Mouse (Mus musculus) mouse embryonic stem cell (cell line): ENCODE results near the gene Mmp11.

Source experiments
- in situ Hi-C, 2 experiments: fragments of 300-500 bp; cut with MboI; formaldehyde crosslinking; loops; 1 replicate in 1 of 2; 3 replicates in 1 of 2; pipeline ENCODE4 v1.14.3; 2019 to 2020; ENCODE audit warnings: low sequenced_read_pairs in 2 of 2, low pct_unique_long_range_greater_than_20kb in 1 of 2, mixed read lengths in 1 of 2; ENCODE audit not compliant: unreplicated experiment in 1 of 2

Mmp11 gene

DNA sequence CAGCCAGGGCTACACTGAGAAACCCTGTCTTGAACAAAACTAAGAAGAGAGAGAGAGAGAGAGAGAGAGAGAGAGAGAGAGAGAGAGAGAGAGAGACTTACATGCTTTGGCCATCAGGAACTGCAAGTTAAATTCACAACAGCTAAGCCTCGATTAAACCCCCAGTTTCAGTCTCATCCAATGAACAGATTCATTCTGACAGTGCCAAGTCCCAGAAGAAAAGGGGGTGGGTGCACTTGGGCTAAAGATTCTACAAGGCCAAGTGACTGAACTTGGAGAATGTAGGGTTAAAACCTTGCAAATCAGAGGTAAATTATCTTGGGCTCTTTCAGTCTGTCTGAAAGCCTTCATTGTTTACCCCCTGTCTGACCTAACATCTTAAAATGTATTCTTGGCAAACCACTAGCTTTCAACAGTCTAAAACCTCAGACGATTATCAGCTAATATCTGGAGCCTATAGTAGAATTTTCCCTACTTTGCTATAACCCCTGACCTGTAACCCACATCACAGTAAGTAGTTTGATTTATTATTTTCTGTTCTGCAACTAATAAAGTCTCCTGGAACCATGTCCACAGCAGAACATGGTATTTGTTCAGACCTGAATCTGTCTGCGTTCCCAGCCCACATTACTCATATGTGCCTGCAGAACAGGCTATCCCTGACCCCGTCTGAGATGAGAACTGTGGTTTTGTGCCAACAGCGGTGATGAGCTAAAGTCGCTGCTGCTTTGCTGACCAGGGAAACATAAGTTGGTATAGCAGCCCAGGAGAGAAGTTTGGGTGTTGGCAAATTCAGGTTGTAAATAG, 55.3 kb downstream of the Mmp11 start:
- in situ Hi-C loops: no loop called here

DNA sequence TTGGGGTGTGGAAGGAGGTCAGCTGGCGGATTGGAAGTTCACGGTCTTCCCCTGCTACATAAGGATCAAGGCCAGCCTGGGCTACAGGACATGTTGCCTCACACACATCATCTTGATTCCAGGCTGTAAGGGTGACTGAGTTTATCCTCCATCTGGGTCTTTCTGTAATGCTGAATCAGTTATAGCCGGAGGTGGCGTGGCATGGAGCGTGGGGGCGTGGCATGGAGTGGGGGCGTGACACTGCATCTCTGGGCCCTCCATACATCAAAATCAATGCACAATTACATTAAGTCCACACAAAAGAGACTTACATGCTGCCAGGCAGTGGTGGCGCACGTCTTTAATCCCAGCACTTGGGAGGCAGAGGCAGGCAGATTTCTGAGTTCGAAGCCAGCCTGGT, 55.9 kb downstream of the Mmp11 start:
- in situ Hi-C loops: no loop called here

DNA sequence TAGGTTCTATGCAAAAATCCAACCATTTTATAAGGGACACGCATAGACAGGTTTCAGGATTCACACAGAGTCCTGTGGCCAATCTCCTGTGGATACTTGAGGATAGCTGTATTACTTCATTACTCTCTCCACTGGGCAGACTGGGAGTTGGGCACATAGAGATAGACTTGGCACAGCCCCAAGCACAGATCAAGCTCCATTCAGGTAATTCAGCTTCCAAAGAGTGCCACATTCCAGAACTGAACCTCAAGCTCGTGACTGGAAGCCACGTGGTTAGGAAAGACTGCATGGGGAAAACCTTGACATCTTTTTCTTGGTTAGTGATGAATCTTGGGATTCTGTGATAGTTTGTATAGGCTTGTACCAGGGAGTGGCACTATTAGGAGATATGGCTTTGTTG, 57.5 kb downstream of the Mmp11 start:
- in situ Hi-C loops: no loop called here

DNA sequence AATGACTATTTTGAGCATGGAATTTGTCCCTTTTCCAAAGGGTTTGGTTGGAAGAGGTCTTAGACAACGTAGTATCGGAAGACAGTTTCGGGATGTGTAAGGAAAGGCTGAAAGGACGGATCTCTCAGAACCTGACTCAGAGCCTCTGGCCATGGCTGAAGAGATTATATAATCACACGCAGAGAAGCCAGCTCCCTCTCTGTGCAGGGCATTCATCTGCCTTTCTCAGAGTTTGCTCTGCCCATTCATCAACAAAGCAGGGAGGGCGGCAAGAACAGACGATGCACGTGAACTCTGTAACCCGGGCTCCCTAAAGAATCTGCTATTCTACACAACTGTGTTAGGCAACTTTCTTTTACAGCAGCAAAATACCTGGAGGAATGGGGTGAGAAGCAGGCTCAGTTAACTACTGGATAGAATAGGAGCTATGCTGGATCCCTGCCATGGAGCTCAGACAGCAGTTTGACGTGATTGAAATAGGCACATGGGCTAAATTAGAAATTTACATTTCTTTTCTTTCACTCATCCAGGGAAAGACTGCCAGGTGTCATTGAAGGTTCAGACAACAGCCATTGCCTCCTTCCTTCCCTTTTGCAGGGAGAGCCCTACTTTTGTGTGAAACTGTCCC, 62.6 kb downstream of the Mmp11 start:
- in situ Hi-C loops: loop anchor here in 1 of 2 experiments (5.0 kb wide), 1 partner anchor 64 kb away; the partner anchor contains the start of gene Mmp11
